Mouse (Mus musculus) cerebral cortex, adult 2 months (tissue): ENCODE results near the gene Tcf7l1.

ENCODE experiments used
- WGBS: fragments of 180-500 bp; shearing (Covaris S2); methylation state at CpG from one replicate; pipeline ENCODE4 v1.1.7; 2018; 5-methylcytosine and 5-hydroxymethylcytosine counted together

Tcf7l1 gene

DNA sequence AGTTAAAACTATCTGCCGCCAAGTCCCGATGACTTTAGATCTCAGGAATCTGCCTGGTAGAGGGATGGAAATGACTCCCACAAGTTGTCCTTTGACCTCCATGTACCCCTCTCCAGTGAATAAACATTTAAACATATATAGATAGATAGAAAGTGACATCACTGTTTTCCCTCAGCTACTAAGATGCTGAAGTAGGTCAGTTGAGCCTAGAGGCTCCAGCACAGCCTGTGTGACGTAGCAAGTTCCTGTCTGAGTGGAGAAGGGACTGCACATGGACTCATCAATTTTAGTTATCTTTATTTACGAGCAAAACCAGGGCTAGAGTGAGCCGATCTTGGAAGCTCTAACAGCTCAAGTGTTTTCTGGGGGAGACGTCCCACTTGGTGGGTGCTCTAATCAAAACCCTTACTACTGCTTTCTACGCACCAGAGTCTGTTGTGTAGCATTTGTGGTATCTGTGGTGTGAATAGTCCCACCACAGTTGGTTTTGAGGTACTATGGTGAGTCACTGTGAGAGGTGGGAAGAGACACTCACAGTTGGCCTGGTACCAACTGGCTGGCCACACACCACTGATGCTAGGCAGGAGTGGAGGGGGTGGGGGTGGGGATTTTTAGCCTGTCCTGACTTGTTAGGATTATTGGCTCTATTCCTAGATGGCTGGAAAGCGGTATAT, 129.2 kb downstream of the Tcf7l1 start:
- WGBS: 65% methylated on average over 8 of the region's 8 CpGs

- 68% methylated on average over 3 of the region's 3 CpGs for WGBS
Measured at GRCm38 (mm10) chr6:72658006-72658405, 131.0 kb downstream of the Tcf7l1 start.

GRCm38 (mm10) chr6:72656053-72656442, 133.0 kb downstream of the Tcf7l1 start:
- 93% methylated on average over 7 of the region's 7 CpGs for WGBS

DNA sequence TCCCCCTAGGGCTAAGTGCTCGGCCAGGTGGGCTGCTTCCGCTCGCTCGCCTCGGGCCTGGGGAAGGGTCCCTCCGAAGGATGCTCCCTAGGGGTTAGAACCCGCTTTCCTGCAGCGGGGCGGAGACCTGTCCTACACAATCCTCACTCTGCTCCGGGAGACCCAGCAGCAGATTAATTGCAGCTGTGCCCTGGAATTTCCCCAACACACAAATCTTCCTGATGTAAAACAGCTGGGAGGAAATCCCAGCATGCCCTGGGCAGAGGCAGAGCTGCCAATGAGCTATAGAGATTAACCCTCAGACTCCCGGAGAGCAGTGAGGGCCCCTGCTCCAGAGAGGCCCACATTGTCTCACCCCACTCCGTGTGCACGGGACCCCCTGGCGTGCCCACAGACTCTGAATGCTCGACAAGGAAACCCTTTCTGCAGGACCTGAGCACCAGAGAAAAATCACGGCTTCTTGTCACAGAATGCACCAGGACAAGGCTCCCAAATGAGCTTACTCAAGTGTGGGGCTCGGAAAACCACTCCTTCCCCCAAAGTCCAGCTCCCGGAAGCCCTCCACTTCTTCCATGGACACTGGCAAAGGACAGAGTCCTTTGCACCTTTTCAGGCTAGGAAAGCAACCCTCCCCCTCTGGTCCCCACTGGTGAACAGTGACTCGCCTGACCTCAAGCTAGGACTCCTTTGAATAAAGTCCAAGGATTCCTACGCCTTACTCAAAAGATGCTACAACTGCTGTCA, 133.6 kb downstream of the Tcf7l1 start:
- WGBS: 52% methylated on average over 20 of the region's 20 CpGs

- WGBS: 94% methylated on average over 6 of the region's 6 CpGs
Measured at GRCm38 (mm10) chr6:72654355-72654754, 134.7 kb downstream of the Tcf7l1 start.

GRCm38 (mm10) chr6:72653419-72653818, 135.6 kb downstream of the Tcf7l1 start:
- WGBS: 61% methylated on average over 7 of the region's 7 CpGs

DNA sequence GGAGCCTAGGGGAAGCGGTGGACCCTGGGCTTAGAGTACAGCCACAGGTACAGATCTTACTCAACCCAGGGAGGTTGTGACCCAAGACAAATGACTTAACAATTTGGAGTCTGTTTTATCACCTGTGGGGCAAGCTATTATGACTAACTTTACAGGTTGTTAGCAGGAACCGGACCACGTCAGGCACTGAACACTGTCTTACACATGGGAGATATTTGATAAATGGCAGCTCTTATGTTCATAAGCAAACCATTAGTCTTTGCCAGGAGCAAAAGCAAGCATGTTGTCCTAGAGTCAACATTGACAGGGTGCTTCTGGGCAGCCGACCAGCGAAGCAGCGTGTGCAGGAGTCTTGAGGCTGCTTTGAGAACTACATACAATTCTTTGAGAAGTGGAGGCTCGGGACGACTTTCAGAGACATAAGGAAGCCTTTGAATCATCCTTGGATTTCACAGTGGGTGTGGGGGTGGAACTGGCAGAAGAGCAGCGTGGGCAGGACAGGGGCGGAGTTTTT, 138.7 kb downstream of the Tcf7l1 start:
- whole genome bisulfite sequencing: 40% methylated on average over 10 of the region's 10 CpGs

- 66% methylated on average over 12 of the region's 12 CpGs for WGBS
Measured at GRCm38 (mm10) chr6:72648002-72648595, 141.0 kb downstream of the Tcf7l1 start.

- WGBS: 23% methylated on average over 10 of the region's 10 CpGs
Measured at GRCm38 (mm10) chr6:72647383-72647820, 141.7 kb downstream of the Tcf7l1 start.

- 50% methylated on average over 7 of the region's 7 CpGs for WGBS
Measured at GRCm38 (mm10) chr6:72645364-72645763, 143.7 kb downstream of the Tcf7l1 start.

DNA sequence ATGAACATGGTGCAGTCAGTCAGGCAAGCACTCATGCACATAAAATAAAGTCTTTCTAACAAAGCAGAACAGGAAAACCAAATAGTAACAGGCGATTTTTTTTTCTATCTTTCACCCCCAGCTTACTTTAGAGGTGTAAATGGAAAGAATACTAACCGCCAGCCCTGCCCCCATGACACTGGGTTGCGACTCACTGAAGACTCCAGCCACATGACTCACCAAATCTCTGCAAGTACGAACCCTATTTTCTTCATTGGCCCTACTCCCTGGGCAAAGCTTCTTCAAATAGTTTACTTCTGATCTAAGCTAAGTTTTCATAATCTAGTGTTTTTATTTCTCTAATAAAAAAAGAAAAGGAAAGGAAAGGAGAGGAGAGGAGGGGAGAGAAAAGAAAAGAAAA, 144.5 kb downstream of the Tcf7l1 start:
- 72% methylated on average over 4 of the region's 4 CpGs for WGBS

DNA sequence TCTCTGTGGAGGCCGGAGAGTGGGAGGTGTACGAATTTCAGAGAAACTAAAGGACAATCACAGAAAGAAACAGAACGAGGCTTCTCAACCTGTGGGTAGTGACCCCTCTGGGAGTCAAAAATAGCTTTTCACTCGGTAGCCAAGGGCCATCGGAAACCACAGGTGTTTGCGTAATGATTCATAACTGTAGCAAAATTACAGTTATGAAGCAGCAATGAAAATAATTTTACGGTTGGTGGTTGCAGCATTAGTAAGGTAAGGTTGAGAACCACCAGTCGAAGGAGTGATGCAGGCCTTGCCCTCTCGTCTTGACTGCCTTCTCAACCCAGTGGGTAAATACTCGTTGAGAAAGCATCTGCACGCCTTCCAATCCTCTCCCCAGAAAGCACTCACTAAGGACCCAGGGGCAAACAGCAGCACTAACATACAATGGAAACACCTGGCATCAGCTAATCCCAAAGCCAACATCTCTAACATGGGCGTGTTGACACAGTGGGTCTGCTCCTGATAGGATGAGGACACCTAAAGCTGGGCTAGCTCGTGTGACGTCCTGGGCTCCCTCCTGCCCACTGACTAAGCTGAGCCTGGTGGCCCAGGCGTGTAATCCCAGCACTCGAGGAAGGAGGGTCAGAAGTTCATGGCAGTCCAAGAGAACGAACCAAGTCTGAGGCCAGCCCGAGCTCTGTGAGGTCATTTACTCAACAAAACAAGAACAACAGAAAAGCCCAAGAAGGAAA, 147.7 kb downstream of the Tcf7l1 start:
- 89% methylated on average over 18 of the region's 18 CpGs for WGBS

DNA sequence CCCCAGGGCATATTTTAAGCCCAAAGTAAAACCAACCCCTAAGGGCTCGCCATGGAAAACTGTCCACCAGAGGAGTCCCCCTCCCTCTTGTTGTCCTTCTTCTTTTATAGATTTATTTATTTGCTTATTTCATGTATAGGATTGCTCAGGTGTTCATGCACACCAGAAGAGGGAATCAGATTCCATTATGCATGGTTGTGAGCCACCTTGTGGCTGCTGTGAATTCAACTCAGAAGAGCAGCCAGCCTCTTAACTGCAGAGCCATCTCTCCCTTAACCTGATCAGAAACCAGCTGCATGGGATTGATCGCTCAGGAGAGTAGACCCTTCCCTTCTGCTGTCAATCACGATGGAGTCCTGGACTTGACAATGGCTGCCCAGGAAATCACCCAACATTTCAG, 152.1 kb downstream of the Tcf7l1 start:
- WGBS: 89% methylated on average over 3 of the region's 3 CpGs

- 40% methylated on average over 12 of the region's 12 CpGs for WGBS
Measured at GRCm38 (mm10) chr6:72635760-72636431, 153.2 kb downstream of the Tcf7l1 start.

DNA sequence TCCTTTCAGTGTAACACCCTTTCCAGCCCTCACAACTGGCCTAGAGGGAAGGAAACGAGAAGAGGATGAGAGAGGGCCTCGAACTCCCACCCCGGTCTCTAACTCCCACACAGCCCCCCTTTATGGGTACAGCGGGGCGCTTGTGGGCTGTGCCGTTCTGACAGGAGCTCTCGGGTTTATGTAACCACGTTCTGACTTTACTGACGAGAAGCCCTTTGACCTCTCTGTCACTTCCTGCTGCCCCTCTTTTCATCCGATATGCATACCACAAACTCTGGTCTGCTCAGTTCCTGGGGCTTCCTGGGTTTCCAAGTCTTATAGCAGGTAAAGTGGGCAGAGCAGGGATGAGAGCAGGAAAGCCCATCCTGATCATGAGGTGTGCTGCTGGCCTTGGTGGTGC, 154.7 kb downstream of the Tcf7l1 start:
- WGBS: 85% methylated on average over 10 of the region's 10 CpGs

DNA sequence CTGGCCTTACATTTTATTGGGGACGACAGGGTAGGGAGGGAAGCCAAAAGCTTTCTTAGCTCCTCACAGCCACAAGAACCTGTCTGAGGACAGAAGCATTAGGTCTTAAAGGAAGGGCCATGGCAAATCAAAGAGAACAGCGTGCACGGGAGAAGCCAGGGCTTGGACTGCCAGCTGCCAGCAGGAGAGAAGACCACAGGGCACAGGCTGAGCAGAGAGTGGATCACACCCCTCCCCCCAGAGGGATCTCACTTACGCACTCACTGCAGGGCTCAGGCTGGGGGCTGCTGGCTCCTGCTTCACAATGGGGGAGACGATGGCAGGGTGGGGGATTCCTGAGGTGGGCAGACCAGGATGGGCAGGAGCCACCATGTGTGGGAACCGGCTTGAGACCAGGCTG, 157.4 kb downstream of the Tcf7l1 start:
- WGBS: 76% methylated on average over 6 of the region's 6 CpGs

DNA sequence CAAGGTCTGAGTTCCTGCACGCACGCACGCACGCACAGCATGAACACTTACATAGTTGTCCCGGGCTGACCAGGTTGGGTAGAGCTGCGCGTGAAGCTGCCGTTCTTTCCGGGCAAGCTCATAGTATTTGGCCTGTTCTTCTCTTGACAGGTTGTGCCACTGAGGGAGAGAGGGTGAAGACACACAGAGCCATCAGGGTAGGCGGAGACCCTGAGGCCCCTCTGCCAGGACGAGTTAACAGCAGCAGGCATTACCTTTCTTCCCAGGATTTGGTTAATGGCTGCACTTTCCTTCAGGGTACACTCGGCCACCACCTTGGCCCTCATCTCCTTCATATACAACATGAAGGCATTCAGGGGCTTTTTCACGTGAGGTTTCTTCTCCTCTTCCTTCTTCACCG, 158.1 kb downstream of the Tcf7l1 start:
- 94% methylated on average over 14 of the region's 14 CpGs for WGBS

DNA sequence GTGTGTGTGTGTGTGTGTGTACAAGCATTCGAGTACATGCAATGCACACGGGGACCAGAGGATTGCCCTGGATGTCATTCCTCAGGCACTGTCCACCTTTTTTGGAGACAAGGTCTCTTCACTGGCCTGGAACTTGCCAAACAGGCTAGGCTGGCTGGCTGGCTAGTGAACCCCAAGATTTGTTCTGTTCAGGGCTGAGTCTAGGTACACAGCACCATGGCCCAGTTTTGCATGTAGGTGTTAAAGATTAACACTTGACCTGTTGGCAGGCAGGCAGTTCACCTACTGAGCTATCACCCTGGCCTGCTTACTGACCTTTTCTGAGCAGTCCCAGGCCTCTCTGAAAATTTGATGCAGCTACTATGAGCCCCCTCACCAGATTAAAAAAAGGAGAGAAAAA, 158.7 kb downstream of the Tcf7l1 start:
- 96% methylated on average over 2 of the region's 2 CpGs for WGBS

- WGBS: 88% methylated on average over 16 of the region's 16 CpGs
Measured at GRCm38 (mm10) chr6:72627276-72627675, 161.8 kb downstream of the Tcf7l1 start.

DNA sequence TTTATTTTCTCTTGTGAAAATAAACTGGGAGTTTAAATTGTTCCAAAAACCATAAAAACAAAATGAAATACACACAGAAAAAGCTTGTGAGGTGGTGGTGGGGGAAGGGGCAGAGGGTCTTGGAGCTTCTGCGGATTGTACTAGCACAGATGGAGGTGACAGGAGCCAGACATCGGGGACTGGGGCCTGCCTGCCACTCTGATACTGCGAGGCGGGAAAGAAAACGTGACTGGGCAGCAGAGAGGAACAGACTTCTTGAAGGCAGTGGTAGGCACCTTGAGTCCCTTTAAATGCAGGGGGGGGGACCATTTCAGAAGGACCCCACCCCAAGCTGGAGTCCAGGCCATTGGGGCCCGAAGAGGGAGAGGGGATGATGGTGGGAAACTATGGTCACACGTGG, 162.7 kb downstream of the Tcf7l1 start:
- WGBS: 85% methylated on average over 7 of the region's 7 CpGs

- WGBS: 87% methylated on average over 8 of the region's 8 CpGs
Measured at GRCm38 (mm10) chr6:72623661-72624402, 165.2 kb downstream of the Tcf7l1 start.
